8 mouse cellular contexts compared by ENCODE assay signal in genomic region chr8:69995776-69996588, GRCm38 (mm10). TPM values are rescaled to one million over a fixed set of nuclear protein-coding genes. Genes with fewer than 3 reads are reported as not detected.
DNase-seq lines count a peak whose midpoint lies in the region; ATAC-seq lines count a peak whose summit lies in the region.

TSS of gene Gatad2a (minus strand) at chr8:69996384.

- no peaks in the 10 kb centered on the region for H3K27me3 ChIP-seq in heart, embryonic 14.5 days (ENCODE audit: control insufficient read depth, insufficient read depth, low read length)
- H3K27me3 ChIP-seq in liver, embryonic 13.5 days, result no peaks in the 10 kb centered on the region
- H3K27me3 ChIP-seq in stomach, embryonic 16.5 days (ENCODE audit: control insufficient read depth, insufficient read depth, low read length), result no peaks in the 10 kb centered on the region

- H3K9me3 ChIP-seq in heart, embryonic 14.5 days (ENCODE audit: control insufficient read depth, low read length), result no peaks in the 10 kb centered on the region
- H3K9me3 ChIP-seq in liver, embryonic 13.5 days (replicated peaks), result no peaks in the 10 kb centered on the region
- no peaks in the 10 kb centered on the region for H3K9me3 ChIP-seq in stomach, embryonic 16.5 days (replicated peaks; ENCODE audit: control insufficient read depth, low read length)

- peak within 1 kb of the TSS; percentile 84 to 95 for H3K4me3 ChIP-seq in heart, embryonic 14.5 days (ENCODE audit: control insufficient read depth in 1 of 2, insufficient read depth in 1 of 2, low read depth in 1 of 2, low read length in 2 of 2)
- H3K4me3 ChIP-seq in liver, embryonic 13.5 days (replicated peaks), result peak within 1 kb of the TSS; percentile 97
- H3K4me3 ChIP-seq in stomach, embryonic 16.5 days (replicated peaks; ENCODE audit: low read length), result peak within 1 kb of the TSS; percentile 93

- under 1% methylated on average over 85 of the region's 87 CpGs for WGBS in heart, embryonic 14.5 days
- WGBS in liver, embryonic 13.5 days (ENCODE audit: insufficient replicate concordance), result under 1% methylated on average over 76 of the region's 87 CpGs
- WGBS in stomach, embryonic 16.5 days, result under 1% methylated on average over 87 of the region's 87 CpGs

- peak; percentile 100 for DNase-seq in c-Kit-negative CD71-positive TER-119-positive erythroid progenitor cells, embryonic 14.5 days (ENCODE audit: low read depth, low spot score)
- peak; percentile 100 for DNase-seq in fibroblast of lung, adult 2 months (ENCODE audit: low read depth)
- peak; percentile 100 for DNase-seq in kidney, postnatal 14 days
- peak; percentile 100 for DNase-seq in liver, embryonic 13.5 days
- DNase-seq in neural tube, embryonic 10.5 days (ENCODE audit: extremely low spot score, low spot score), result peak; percentile 99

- peak within 1 kb of the TSS; percentile 95 for H3K4me2 ChIP-seq in heart, embryonic 14.5 days (ENCODE audit: low read length)
- peak within 1 kb of the TSS; percentile 92 for H3K4me2 ChIP-seq in liver, embryonic 13.5 days
- peak within 1 kb of the TSS; percentile 91 for H3K4me2 ChIP-seq in stomach, embryonic 16.5 days (ENCODE audit: low read depth, low read length)

- H3K4me1 ChIP-seq in heart, embryonic 14.5 days (ENCODE audit: control insufficient read depth in 2 of 2, insufficient read depth in 2 of 2, low read length in 2 of 2), result peaks cover 2 to 31% of the 10 kb centered on the region in 2 experiments; a peak in 3 of 4 replicates
- H3K4me1 ChIP-seq in liver, embryonic 13.5 days (replicated peaks), result peaks cover 54% of the 10 kb centered on the region
- peaks cover 5% of the 10 kb centered on the region for H3K4me1 ChIP-seq in stomach, embryonic 16.5 days (ENCODE audit: control insufficient read depth, insufficient read depth, low read length)

- H3K36me3 ChIP-seq in heart, embryonic 14.5 days (ENCODE audit: control insufficient read depth, insufficient read depth, low read length), result peaks cover 5% of the 10 kb centered on the region; the same call in 1 of the 2 replicates
- peaks cover 21% of the 10 kb centered on the region for H3K36me3 ChIP-seq in liver, embryonic 13.5 days
- H3K36me3 ChIP-seq in stomach, embryonic 16.5 days (ENCODE audit: control insufficient read depth, insufficient read depth, low read length), result no peaks in the 10 kb centered on the region

- H3K9ac ChIP-seq in heart, embryonic 14.5 days (ENCODE audit: low read length), result peak within 1 kb of the TSS; percentile 88
- H3K9ac ChIP-seq in liver, embryonic 13.5 days, result peak within 1 kb of the TSS; percentile 97
- peak within 1 kb of the TSS; percentile 88 for H3K9ac ChIP-seq in stomach, embryonic 16.5 days (ENCODE audit: low read length)

- peak; percentile 91 for ATAC-seq in CD4-positive, CD25-positive, alpha-beta regulatory T cell, adult 4 months
- ATAC-seq in heart, embryonic 14.5 days (ENCODE audit: insufficient number of reproducible peaks, insufficient read depth, low FRiP score, low read depth), result peak; percentile 99
- ATAC-seq in liver, embryonic 13.5 days (ENCODE audit: low read depth), result peak; percentile 95
- peak; percentile 99 for ATAC-seq in stomach, embryonic 16.5 days (ENCODE audit: insufficient read depth, low FRiP score)

- peak within 1 kb of the TSS; percentile 94 to 95 for H3K27ac ChIP-seq in heart, embryonic 14.5 days (replicated peaks in 1 of 2; ENCODE audit: control insufficient read depth in 1 of 2, insufficient read depth in 1 of 2, low read depth in 2 of 2, low read length in 2 of 2)
- peak within 1 kb of the TSS; percentile 97 for H3K27ac ChIP-seq in liver, embryonic 13.5 days
- peak within 1 kb of the TSS; percentile 93 for H3K27ac ChIP-seq in stomach, embryonic 16.5 days (ENCODE audit: low read length)

RNA-seq across cellular contexts. Expression of gene Gatad2a, which starts in this region (rescaled TPM):
- polyA plus RNA-seq in CD4-positive, CD25-positive, alpha-beta regulatory T cell, adult 4 months (2017; shearing (Covaris generic)), result 10 to 100 TPM; 17.4 to 21.6 TPM
- 52.2 and 53.3 TPM in 2 replicates for polyA plus RNA-seq in heart, embryonic 14.5 days (2014; fragmentation: Nextera tagmentation; extraction: Ambion mirVana)
- polyA plus RNA-seq in liver, embryonic 13.5 days (2015; fragmentation: Nextera tagmentation; extraction: Ambion mirVana), result 27.1 and 27.8 TPM in 2 replicates
- 29.7 and 32.3 TPM in 2 replicates for polyA plus RNA-seq in stomach, embryonic 16.5 days (2015; fragmentation: Nextera tagmentation; extraction: Ambion mirVana)

Comparison
In these comparisons a context has a peak if more than half of its experiments do, and no peak if none do; other contexts are left out.
1. Peak in every context shown above with its lines: DNase-seq, ATAC-seq, H3K4me3 ChIP-seq and H3K27ac ChIP-seq.